ENCODE assay signal across 12 mouse cellular contexts in genomic region chr6:7847890-7848508, GRCm38 (mm10). TPM values are rescaled to one million over a fixed set of nuclear protein-coding genes. Genes with fewer than 3 reads are reported as not detected.
DNase-seq lines count a peak whose midpoint lies in the region; ATAC-seq and TF ChIP-seq lines count a peak whose summit lies in the region.
"Had no signal": no experiment of that assay in that cellular context is flagged by ENCODE, and none has a peak within 500 bp of the region (broad histone marks: within the 10 kb centered on the region; RNA-seq: fewer than 3 reads in every experiment).

No protein-coding gene starts in this region.

- no peak for TF ChIP-seq POLR2A in thymus, adult 2 months (IDR thresholded peaks at IDR 0.05; ENCODE audit: control insufficient read depth, extremely low read depth, insufficient read depth, low read length, poor library complexity)

- H3K4me2 ChIP-seq in heart, embryonic 14.5 days (ENCODE audit: low read length), result no peak overlapping the region; the same call in 1 of the 2 replicates
- peak overlapping the region; percentile 29 for H3K4me2 ChIP-seq in intestine, embryonic 16.5 days (ENCODE audit: low read depth, low read length)
- H3K4me2 ChIP-seq in stomach, postnatal 0 days (replicated peaks; ENCODE audit: low read depth), result peak overlapping the region; percentile 41

- peak overlapping the region; percentile 41; the same call in 1 of the 2 replicates for H3K9ac ChIP-seq in heart, embryonic 14.5 days (ENCODE audit: low read length)
- no peak overlapping the region for H3K9ac ChIP-seq in intestine, embryonic 16.5 days (ENCODE audit: low read depth, low read length)
- H3K9ac ChIP-seq in stomach, postnatal 0 days (ENCODE audit: low read length), result peak overlapping the region; percentile 28; the same call in 1 of the 2 replicates
- H3K9ac ChIP-seq: heart, embryonic 15.5 days had no signal

- H3K27me3 ChIP-seq in heart, embryonic 14.5 days (ENCODE audit: control insufficient read depth, insufficient read depth, low read length), result no peaks in the 10 kb centered on the region
- no peaks in the 10 kb centered on the region for H3K27me3 ChIP-seq in thymus, adult 2 months (ENCODE audit: control insufficient read depth, insufficient read depth, low read length)
- H3K27me3 ChIP-seq in intestine, embryonic 16.5 days (replicated peaks; ENCODE audit: control insufficient read depth, insufficient read depth, low read length), result no peaks in the 10 kb centered on the region
- H3K27me3 ChIP-seq in stomach, postnatal 0 days (ENCODE audit: control insufficient read depth, insufficient read depth, low read length), result no peaks in the 10 kb centered on the region
- H3K27me3 ChIP-seq: heart, embryonic 15.5 days; Patski had no signal

- H3K36me3 ChIP-seq in heart, embryonic 14.5 days (ENCODE audit: control insufficient read depth, insufficient read depth, low read length), result no peaks in the 10 kb centered on the region
- no peaks in the 10 kb centered on the region; the same call in 1 of the 2 replicates for H3K36me3 ChIP-seq in thymus, adult 2 months (ENCODE audit: control insufficient read depth, insufficient read depth, low read length)
- H3K36me3 ChIP-seq in intestine, embryonic 16.5 days (ENCODE audit: control insufficient read depth, insufficient read depth, low read length), result no peaks in the 10 kb centered on the region
- no peaks in the 10 kb centered on the region for H3K36me3 ChIP-seq in stomach, postnatal 0 days (ENCODE audit: control insufficient read depth, insufficient read depth, low read length)
- H3K36me3 ChIP-seq: heart, embryonic 15.5 days had no signal

- no peak for TF ChIP-seq EP300 in stomach, postnatal 0 days (optimal IDR thresholded peaks at IDR 0.05)

- H3K9me3 ChIP-seq in heart, embryonic 14.5 days (ENCODE audit: control insufficient read depth, low read length), result no peaks in the 10 kb centered on the region
- H3K9me3 ChIP-seq in intestine, embryonic 16.5 days (ENCODE audit: control insufficient read depth, low read length), result no peaks in the 10 kb centered on the region
- H3K9me3 ChIP-seq in stomach, postnatal 0 days (ENCODE audit: control insufficient read depth, low read length), result no peaks in the 10 kb centered on the region
- H3K9me3 ChIP-seq: heart, embryonic 15.5 days had no signal

- ATAC-seq in heart, embryonic 14.5 days (ENCODE audit: insufficient number of reproducible peaks, insufficient read depth, low FRiP score, low read depth), result no peak
- peak; percentile 64 for ATAC-seq in intestine, embryonic 16.5 days
- ATAC-seq in stomach, postnatal 0 days (ENCODE audit: low FRiP score, low TSS enrichment), result peak; percentile 78
- ATAC-seq in inflammation-experienced regulatory T-cells, adult 6 months, result no peak
- ATAC-seq: Patski had no signal

- DNase-seq in heart, postnatal 14 days, result no peak
- DNase-seq in thymus, adult 2 months, result peak; percentile 12
- no peak for DNase-seq in thymus, postnatal 10 days (ENCODE audit: low spot score in 2 of 2)
- DNase-seq in stomach, postnatal 0 days (ENCODE audit: low spot score), result peak; percentile 60
- DNase-seq in layer of hippocampus, adult 2 months (ENCODE audit: low spot score in 2 of 2), result no peak
- DNase-seq: embryo, embryonic 11 days; right cerebral cortex, postnatal 25 days had no signal

- 38% methylated on average over 6 of the region's 6 CpGs for WGBS in heart, embryonic 14.5 days
- 32% methylated on average over 6 of the region's 6 CpGs for WGBS in thymus, adult 2 months
- WGBS in intestine, embryonic 16.5 days, result 46% methylated on average over 6 of the region's 6 CpGs
- 36% methylated on average over 6 of the region's 6 CpGs for WGBS in stomach, postnatal 0 days

- H3K27ac ChIP-seq in heart, embryonic 14.5 days (replicated peaks in 1 of 2; ENCODE audit: control insufficient read depth in 1 of 2, insufficient read depth in 1 of 2, low read depth in 2 of 2, low read length in 2 of 2), result no peak overlapping the region
- H3K27ac ChIP-seq in thymus, adult 2 months (ENCODE audit: control insufficient read depth, insufficient read depth, low read length), result 0 out of 2 replicates have a peak overlapping the region, but pooled peaks have one; percentile 1
- peak overlapping the region; percentile 68 for H3K27ac ChIP-seq in intestine, embryonic 16.5 days (ENCODE audit: low read length)
- H3K27ac ChIP-seq in stomach, postnatal 0 days (replicated peaks), result peak overlapping the region; percentile 79
- H3K27ac ChIP-seq in layer of hippocampus, adult 2 months, result no peak overlapping the region
- H3K27ac ChIP-seq: heart, embryonic 15.5 days had no signal

- H3K4me3 ChIP-seq in heart, embryonic 14.5 days (ENCODE audit: control insufficient read depth in 1 of 2, insufficient read depth in 1 of 2, low read depth in 1 of 2, low read length in 2 of 2), result no peak overlapping the region
- peak overlapping the region; percentile 24; the same call in 1 of the 2 replicates for H3K4me3 ChIP-seq in thymus, adult 2 months (ENCODE audit: control insufficient read depth, insufficient read depth, low read length)
- peak overlapping the region; percentile 4; the same call in 1 of the 2 replicates for H3K4me3 ChIP-seq in intestine, embryonic 16.5 days (ENCODE audit: low read length)
- no peak overlapping the region; the same call in 1 of the 2 replicates for H3K4me3 ChIP-seq in stomach, postnatal 0 days (ENCODE audit: low read depth, low read length)
- H3K4me3 ChIP-seq in layer of hippocampus, adult 2 months, result no peak overlapping the region

- TF ChIP-seq CTCF in thymus, adult 2 months (IDR thresholded peaks at IDR 0.05; ENCODE audit: borderline replicate concordance, control insufficient read depth, extremely low read depth, insufficient read depth, low read length, poor library complexity), result no peak
- TF ChIP-seq CTCF in stomach, postnatal 0 days (IDR thresholded peaks at IDR 0.05; ENCODE audit: low read depth), result no peak
- no peak for TF ChIP-seq CTCF in layer of hippocampus, adult 2 months (conservative IDR thresholded peaks at IDR 0.05)

- peaks cover 8 to 36% of the 10 kb centered on the region in 2 experiments; a peak in 3 of 4 replicates for H3K4me1 ChIP-seq in heart, embryonic 14.5 days (ENCODE audit: control insufficient read depth in 2 of 2, insufficient read depth in 2 of 2, low read length in 2 of 2)
- H3K4me1 ChIP-seq in thymus, adult 2 months (replicated peaks; ENCODE audit: control insufficient read depth, insufficient read depth, low read length), result peaks cover 21% of the 10 kb centered on the region
- peaks cover 20% of the 10 kb centered on the region for H3K4me1 ChIP-seq in intestine, embryonic 16.5 days (ENCODE audit: control insufficient read depth, insufficient read depth, low read length)
- no peaks in the 10 kb centered on the region for H3K4me1 ChIP-seq in stomach, postnatal 0 days (replicated peaks; ENCODE audit: control insufficient read depth, insufficient read depth)

- intact Hi-C loops in heart, postnatal 14 days (cut with DNase I), result loop anchor here (5.0 to 10.0 kb wide), 3 partner anchors 116 to 339 kb away; no protein-coding TSS in a partner anchor

RNA-seq across cellular contexts. Expression of gene C1galt1, which starts 3.4 kb away (rescaled TPM):
- polyA plus RNA-seq in heart, embryonic 14.5 days (2014; fragmentation: Nextera tagmentation; extraction: Ambion mirVana), result 7.0 and 7.1 TPM in 2 replicates
- 10 to 100 TPM; 16.8 to 17.4 TPM for total RNA-seq in heart, postnatal 14 days (2021)
- 12.9 and 13.1 TPM in 2 replicates for polyA plus RNA-seq in thymus, adult 2 months (2012; rRNA removed)
- 5.5 and 6.3 TPM in 2 replicates for polyA plus RNA-seq in intestine, embryonic 16.5 days (2015; fragmentation: Nextera tagmentation; extraction: Ambion mirVana)
- polyA plus RNA-seq in stomach, postnatal 0 days (2015; fragmentation: Nextera tagmentation; extraction: Ambion mirVana), result 7.9 and 8.1 TPM in 2 replicates
- 1 to 10 TPM; 9.2 to 9.5 TPM for total RNA-seq in layer of hippocampus, adult 2 months (2021)
- 1 to 10 TPM; 4.8 to 6.7 (median 5.3) TPM for polyA plus RNA-seq in inflammation-experienced regulatory T-cells, adult 6 months (2017; shearing (Covaris generic))

Comparison
In these comparisons a context has a peak if more than half of its experiments do, and no peak if none do; other contexts are left out.
1. DNase-seq: peak in thymus, adult 2 months (single experiment) and stomach, postnatal 0 days (single experiment); none in heart, postnatal 14 days (0 of 2), thymus, postnatal 10 days (0 of 2) and layer of hippocampus, adult 2 months (0 of 2).
2. ATAC-seq: peak in intestine, embryonic 16.5 days (single experiment) and stomach, postnatal 0 days (single experiment); none in heart, embryonic 14.5 days (single experiment) and inflammation-experienced regulatory T-cells, adult 6 months (single experiment).
3. H3K27ac ChIP-seq: peak in thymus, adult 2 months (single experiment), intestine, embryonic 16.5 days (single experiment) and stomach, postnatal 0 days (single experiment); none in heart, embryonic 14.5 days (0 of 2) and layer of hippocampus, adult 2 months (single experiment).
4. H3K4me3 ChIP-seq: peak in thymus, adult 2 months (single experiment) and intestine, embryonic 16.5 days (single experiment); none in heart, embryonic 14.5 days (0 of 2), stomach, postnatal 0 days (single experiment) and layer of hippocampus, adult 2 months (single experiment).